Mouse (Mus musculus) limb, embryonic 13.5 days (tissue): Measurements from ENCODE around the gene Svop. TPM values are rescaled to one million over a fixed set of nuclear protein-coding genes. Genes with fewer than 3 reads are reported as not detected.

Experiments
- ATAC-seq: fragments of 200-750 bp; cut with Nextera tagmentation; 2 replicates; pipeline ENCODE4 v1.8.0; 2017; ENCODE audit warnings: low read depth, moderate number of reproducible peaks, moderate TSS enrichment; ENCODE audit not compliant: low FRiP score
- H3K27ac ChIP-seq: fragments of 300-500 bp; sonication (generic); 2 replicates; pipeline ENCODE4 v1.5.1; 2015; ENCODE audit warnings: inconsistent platforms, mild to moderate bottlenecking, moderate library complexity
- H3K27me3 ChIP-seq: fragments of 300-500 bp; sonication (generic); 2 replicates; pipeline ENCODE4 v1.6.1; 2015; ENCODE audit warnings: mild to moderate bottlenecking, inconsistent platforms
- H3K36me3 ChIP-seq: fragments of 300-500 bp; sonication (generic); 2 replicates; pipeline ENCODE4 v1.6.1; 2015; ENCODE audit warnings: inconsistent platforms, mild to moderate bottlenecking, moderate library complexity
- H3K4me1 ChIP-seq: fragments of 300-500 bp; sonication (generic); 2 replicates; pipeline ENCODE4 v1.6.1; 2015; ENCODE audit warnings: inconsistent platforms
- H3K4me2 ChIP-seq: fragments of 300-500 bp; sonication (generic); replicated peaks from 2 replicates; pipeline ENCODE4 v1.6.1; 2015; ENCODE audit warnings: inconsistent platforms, mild to moderate bottlenecking, moderate library complexity
- H3K4me3 ChIP-seq: fragments of 300-500 bp; sonication (generic); 2 replicates; pipeline ENCODE4 v1.5.1; 2015; ENCODE audit warnings: moderate library complexity, mild to moderate bottlenecking, inconsistent platforms
- H3K9ac ChIP-seq: fragments of 300-500 bp; sonication (generic); 2 replicates; pipeline ENCODE4 v1.6.1; 2015; ENCODE audit warnings: mild to moderate bottlenecking, inconsistent platforms
- H3K9me3 ChIP-seq: fragments of 300-500 bp; sonication (generic); 2 replicates; pipeline ENCODE4 v1.6.1; 2016; ENCODE audit warnings: inconsistent platforms
- WGBS: fragments of 180-500 bp; shearing (Covaris S2); methylation state at CpG from one replicate; pipeline ENCODE4 v1.1.7; 2015; 5-methylcytosine and 5-hydroxymethylcytosine counted together
- polyA plus RNA-seq: library from polyadenylated mRNA; unstranded; fragments of >200 nt; fragmentation: Nextera tagmentation; extraction: Ambion mirVana; gene quantifications from 2 replicates; pipeline ENCODE4 v1.2.1, GENCODE M21; 2015

Gene Svop
- polyA plus RNA-seq, 1 experiment from 2014 or later: 0.05 TPM

GRCm38 (mm10) chr5:113986182-113986961, 105.0 kb downstream of the Svop start:
- Histone ChIP-seq H3K36me3 (peaks cover 38% of the 10 kb centered on the region), H3K27ac (0 out of 2 replicates have a peak overlapping the region, but pooled peaks have one; percentile 33), H3K4me3 (no peak overlapping the region), H3K4me2 (no peak overlapping the region), H3K9me3 (no peaks in the 10 kb centered on the region), H3K9ac (no peak overlapping the region), H3K27me3 (no peaks in the 10 kb centered on the region), H3K4me1 (peaks cover 24% of the 10 kb centered on the region)
- WGBS: 24% methylated on average over 9 of the region's 9 CpGs
- ATAC-seq: no peak

GRCm38 (mm10) chr5:113985737-113986136, 105.6 kb downstream of the Svop start:
- 45% methylated on average over 2 of the region's 2 CpGs for WGBS
- no peaks in the 10 kb centered on the region for H3K27me3 ChIP-seq
- no peak overlapping the region for H3K4me2 ChIP-seq
- 0 out of 2 replicates have a peak overlapping the region, but pooled peaks have one; percentile 33 for H3K27ac ChIP-seq
- H3K36me3 ChIP-seq: peaks cover 41% of the 10 kb centered on the region
- no peaks in the 10 kb centered on the region for H3K9me3 ChIP-seq
- H3K9ac ChIP-seq: no peak overlapping the region; the same call in 1 of the 2 replicates
- H3K4me1 ChIP-seq: peaks cover 19% of the 10 kb centered on the region
- H3K4me3 ChIP-seq: no peak overlapping the region
- ATAC-seq: no peak

GRCm38 (mm10) chr5:113984025-113984740, 107.2 kb downstream of the Svop start:
- H3K27me3 ChIP-seq: no peaks in the 10 kb centered on the region
- peaks cover 20% of the 10 kb centered on the region for H3K4me1 ChIP-seq
- WGBS: 91% methylated on average over 13 of the region's 13 CpGs
- H3K36me3 ChIP-seq: peaks cover 36% of the 10 kb centered on the region
- ATAC-seq: no peak
- no peak overlapping the region for H3K27ac ChIP-seq
- H3K9ac ChIP-seq: no peak overlapping the region
- H3K4me3 ChIP-seq: no peak overlapping the region
- H3K9me3 ChIP-seq: no peaks in the 10 kb centered on the region
- no peak overlapping the region for H3K4me2 ChIP-seq

- WGBS: 59% methylated on average over 6 of the region's 6 CpGs
- H3K4me1 ChIP-seq: peaks cover 20% of the 10 kb centered on the region
- no peak overlapping the region for H3K4me2 ChIP-seq
- no peak overlapping the region for H3K4me3 ChIP-seq
- H3K9me3 ChIP-seq: no peaks in the 10 kb centered on the region
- no peak overlapping the region for H3K9ac ChIP-seq
- H3K27me3 ChIP-seq: no peaks in the 10 kb centered on the region
- peaks cover 31% of the 10 kb centered on the region for H3K36me3 ChIP-seq
- ATAC-seq: no peak
- H3K27ac ChIP-seq: no peak overlapping the region
Observed at GRCm38 (mm10) chr5:113983541-113983940, 107.8 kb downstream of the Svop start.

GRCm38 (mm10) chr5:113981843-113982242, 109.5 kb downstream of the Svop start:
- Histone ChIP-seq H3K9me3 (no peaks in the 10 kb centered on the region), H3K27ac (no peak overlapping the region), H3K4me1 (peaks cover 24% of the 10 kb centered on the region), H3K4me3 (no peak overlapping the region), H3K9ac (no peak overlapping the region), H3K4me2 (no peak overlapping the region), H3K27me3 (no peaks in the 10 kb centered on the region), H3K36me3 (peaks cover 40% of the 10 kb centered on the region)
- WGBS: 76% methylated on average over 8 of the region's 8 CpGs
- ATAC-seq: no peak

- peaks cover 40% of the 10 kb centered on the region for H3K36me3 ChIP-seq
- no peak for ATAC-seq
- H3K9ac ChIP-seq: no peak overlapping the region
- no peaks in the 10 kb centered on the region for H3K9me3 ChIP-seq
- H3K27me3 ChIP-seq: no peaks in the 10 kb centered on the region
- 86% methylated on average over 6 of the region's 6 CpGs for WGBS
- peaks cover 21% of the 10 kb centered on the region for H3K4me1 ChIP-seq
- H3K27ac ChIP-seq: no peak overlapping the region
- H3K4me2 ChIP-seq: no peak overlapping the region
- H3K4me3 ChIP-seq: no peak overlapping the region
Observed at GRCm38 (mm10) chr5:113981171-113981570, 110.2 kb downstream of the Svop start.

GRCm38 (mm10) chr5:113980511-113980910, 110.9 kb downstream of the Svop start:
- H3K27me3 ChIP-seq: no peaks in the 10 kb centered on the region
- no peak overlapping the region for H3K4me3 ChIP-seq
- peaks cover 20% of the 10 kb centered on the region for H3K4me1 ChIP-seq
- no peak overlapping the region for H3K4me2 ChIP-seq
- no peak overlapping the region for H3K9ac ChIP-seq
- 73% methylated on average over 1 of the region's 1 CpGs for WGBS
- H3K27ac ChIP-seq: 0 out of 2 replicates have a peak overlapping the region, but pooled peaks have one; percentile 6
- H3K9me3 ChIP-seq: no peaks in the 10 kb centered on the region
- peaks cover 35% of the 10 kb centered on the region for H3K36me3 ChIP-seq
- no peak for ATAC-seq

- peaks cover 25% of the 10 kb centered on the region for H3K36me3 ChIP-seq
- peaks cover 49% of the 10 kb centered on the region for H3K4me1 ChIP-seq
- no peak for ATAC-seq
- H3K4me2 ChIP-seq: no peak overlapping the region
- WGBS: 77% methylated on average over 8 of the region's 8 CpGs
- H3K27me3 ChIP-seq: no peaks in the 10 kb centered on the region
- peak overlapping the region; percentile 53 for H3K27ac ChIP-seq
- H3K9me3 ChIP-seq: no peaks in the 10 kb centered on the region
- H3K4me3 ChIP-seq: no peak overlapping the region
- H3K9ac ChIP-seq: no peak overlapping the region
Observed at GRCm38 (mm10) chr5:113977309-113977708, 114.1 kb downstream of the Svop start.

Other genes with a start within 250 kb of the Svop start
- gene Coro1c, start 182.8 kb downstream of the Svop start, polyA plus RNA-seq: 83.1 and 90.2 TPM in 2 replicates
- 15.9 and 18.7 TPM in 2 replicates for gene Ssh1, start 97.7 kb downstream of the Svop start, polyA plus RNA-seq
- not detected in 2 replicates for gene Dao, start 87.9 kb downstream of the Svop start, polyA plus RNA-seq
- 15.2 and 15.7 TPM in 2 replicates for gene Usp30, start 26.1 kb downstream of the Svop start, polyA plus RNA-seq
- 10.8 and 11.9 TPM in 2 replicates for gene Alkbh2, start 36.6 kb upstream of the Svop start, polyA plus RNA-seq
- 46.9 and 48.3 TPM in 2 replicates for gene Ung, start 38.8 kb upstream of the Svop start, polyA plus RNA-seq
- gene Acacb, start 55.0 kb upstream of the Svop start, polyA plus RNA-seq: 4.3 and 5.0 TPM in 2 replicates
- not detected in 2 replicates for gene Foxn4, start 182.2 kb upstream of the Svop start, polyA plus RNA-seq
- gene Myo1h, start 197.6 kb upstream of the Svop start, polyA plus RNA-seq: 0.98 and 1.3 TPM in 2 replicates